Mouse (Mus musculus) embryo, embryonic 11.5 days (tissue): ENCODE data around the gene Rhot2.

Experiments
- DNase-seq: peaks from one replicate; pipeline ENCODE4 v3.0.0-alpha.2; 2012; ENCODE audit warnings: low read depth, low spot score

Gene Rhot2

DNA sequence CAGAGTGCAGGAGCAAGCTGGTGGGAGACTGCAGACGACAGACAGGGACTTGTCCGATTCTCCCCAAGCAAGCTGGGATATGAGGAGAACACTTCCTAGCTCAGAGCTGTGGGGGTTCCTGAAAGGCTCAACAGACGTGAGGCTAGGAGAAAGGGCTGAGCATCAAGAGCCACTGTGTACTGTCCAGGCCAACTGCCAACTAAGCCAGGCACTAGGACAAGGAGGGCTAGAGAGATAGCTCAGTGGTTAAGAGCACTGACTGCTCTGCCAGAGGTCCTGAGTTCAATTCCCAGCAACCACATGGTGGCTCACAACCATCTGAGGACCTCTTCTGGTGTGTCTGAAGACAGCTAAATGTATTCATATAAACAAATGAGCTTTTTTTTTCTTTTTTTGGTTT, 2.1 kb downstream of the Rhot2 start:
- no peak for DNase-seq

DNA sequence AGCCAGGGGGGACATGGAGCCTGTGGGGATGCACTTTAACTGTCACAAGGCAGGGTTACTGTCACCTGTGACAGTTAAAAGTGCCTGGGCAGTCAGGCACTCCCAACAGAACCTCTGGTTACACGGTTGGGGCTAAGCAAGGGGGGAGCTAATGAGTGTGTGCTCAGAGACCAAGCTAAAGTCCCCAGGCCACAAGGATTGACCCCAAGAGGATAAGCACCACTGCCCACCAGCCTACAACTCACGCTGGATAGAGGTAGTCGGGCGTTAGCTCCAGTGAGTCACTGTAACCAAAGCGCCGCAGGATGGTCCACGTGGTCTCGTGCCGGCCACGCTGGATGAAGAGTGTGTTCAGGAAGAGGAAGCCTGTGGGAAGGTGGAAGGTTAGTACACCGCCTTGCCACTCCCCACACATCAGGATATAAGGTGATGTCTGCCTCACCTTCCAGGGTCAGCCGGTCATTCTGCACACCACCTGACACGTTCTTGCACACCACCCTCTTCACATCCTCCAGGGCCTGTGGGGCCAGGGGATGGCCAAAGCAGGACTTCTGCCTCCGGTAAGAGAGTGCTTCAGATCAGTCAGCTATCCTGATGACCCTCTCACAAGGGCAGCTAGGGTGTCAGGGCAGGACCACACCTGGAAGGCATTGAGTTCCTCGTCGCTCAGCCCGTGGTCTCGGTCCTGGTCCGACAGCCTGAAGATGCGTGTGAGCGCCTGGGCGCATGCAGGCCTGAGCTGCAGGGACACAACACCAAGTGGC, 3.4 kb downstream of the Rhot2 start, which contains the start of gene Gm20683:
TSS of gene Gm20683 (minus strand) at position 647 of the 764 bp plus-strand sequence.
- DNase-seq = no peak

DNA sequence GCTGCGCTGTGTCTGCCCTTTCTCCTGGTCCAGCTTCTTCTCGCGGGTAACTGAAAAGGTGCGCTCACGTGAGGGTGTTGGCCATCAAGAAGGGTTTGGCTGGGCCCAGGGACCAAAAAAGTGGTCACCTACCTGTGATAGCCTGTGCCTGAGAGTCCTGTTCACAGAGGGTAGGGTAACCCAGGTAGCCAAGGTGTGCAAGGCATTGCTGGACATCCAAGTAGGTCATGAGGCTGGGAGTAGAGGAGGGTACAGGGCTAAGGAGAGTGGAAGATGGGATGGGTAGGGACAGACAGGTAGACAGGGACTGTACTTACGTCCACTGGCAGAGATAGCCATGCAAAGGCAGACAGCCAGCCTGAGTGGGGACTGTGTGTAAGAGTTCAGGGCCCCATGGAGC, 4.1 kb downstream of the Rhot2 start:
- DNase-seq = no peak

DNA sequence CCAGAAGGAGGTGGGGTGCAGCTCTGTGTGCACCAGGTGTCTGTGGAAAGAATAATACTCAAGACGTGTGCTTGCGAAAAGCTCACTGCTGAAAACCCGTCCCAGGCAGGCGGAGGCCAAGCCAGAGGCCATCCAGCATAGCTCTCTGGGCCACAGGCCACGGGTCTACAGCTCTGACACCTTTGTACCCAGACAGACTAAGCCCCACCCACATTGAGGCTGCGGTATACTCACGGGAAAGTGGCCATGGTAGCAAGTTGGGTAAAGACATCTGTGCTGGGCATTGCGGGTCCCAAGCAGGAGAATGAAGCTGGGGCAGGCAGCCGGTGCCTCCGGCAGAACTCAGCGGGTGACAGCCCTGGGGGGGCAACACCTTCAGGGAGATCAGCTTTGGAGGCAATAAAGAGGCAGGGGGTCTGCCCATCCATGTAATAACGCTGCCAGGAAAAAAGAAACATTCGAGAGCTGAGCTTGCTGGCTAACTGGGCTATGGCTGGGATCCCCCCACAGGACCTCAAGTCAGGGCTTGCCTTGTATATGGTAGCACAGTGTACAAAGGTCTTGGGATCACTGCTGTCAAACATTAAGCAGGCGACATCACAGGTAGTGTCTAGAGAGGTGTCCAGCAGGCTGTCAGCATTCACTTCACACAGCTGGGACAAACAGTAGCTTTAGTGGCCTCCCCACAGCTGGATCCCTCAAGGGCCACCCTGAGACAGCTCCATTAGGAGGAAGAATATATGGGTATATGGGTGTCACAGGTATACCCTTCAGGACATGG, 5.0 kb downstream of the Rhot2 start:
- no peak for DNase-seq

DNA sequence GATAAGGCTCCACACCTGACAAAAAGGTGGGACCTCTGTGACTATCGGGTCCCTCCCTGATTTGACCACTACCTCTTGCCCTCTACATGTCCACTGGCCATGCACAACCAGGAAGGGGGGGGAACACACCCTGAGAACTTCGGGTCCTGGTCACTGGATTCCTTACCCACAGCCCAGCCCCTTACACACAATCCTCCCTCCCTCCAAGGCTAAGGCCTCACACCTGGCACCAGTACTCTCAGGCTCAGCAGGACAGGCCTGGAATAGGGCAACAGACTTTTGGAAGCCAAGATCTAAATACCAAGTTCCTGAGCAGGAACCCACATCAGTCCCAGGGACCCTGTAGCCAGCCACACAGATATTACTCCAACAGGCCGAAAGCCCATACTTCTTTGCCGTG, 5.7 kb downstream of the Rhot2 start:
- DNase-seq = no peak

DNA sequence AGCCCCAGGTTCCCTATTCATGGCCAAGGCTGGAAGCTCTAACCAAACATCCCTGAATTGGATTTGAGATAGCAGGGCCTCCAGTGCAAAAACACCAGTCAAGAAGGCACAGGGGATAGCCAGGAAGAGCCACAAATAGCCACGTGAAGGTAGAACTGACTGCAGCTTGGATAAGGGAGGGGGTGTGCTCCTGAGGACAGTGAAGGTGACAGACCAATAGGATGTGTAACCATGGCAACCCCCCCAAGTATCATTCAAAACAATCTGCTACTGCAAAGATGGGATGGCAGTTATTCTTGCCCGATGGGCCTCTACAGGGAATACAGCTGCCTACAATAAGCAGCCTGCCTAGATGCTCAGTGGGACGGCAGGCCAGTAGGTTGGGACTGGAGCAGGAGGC, 7.1 kb downstream of the Rhot2 start:
- DNase-seq = no peak

DNA sequence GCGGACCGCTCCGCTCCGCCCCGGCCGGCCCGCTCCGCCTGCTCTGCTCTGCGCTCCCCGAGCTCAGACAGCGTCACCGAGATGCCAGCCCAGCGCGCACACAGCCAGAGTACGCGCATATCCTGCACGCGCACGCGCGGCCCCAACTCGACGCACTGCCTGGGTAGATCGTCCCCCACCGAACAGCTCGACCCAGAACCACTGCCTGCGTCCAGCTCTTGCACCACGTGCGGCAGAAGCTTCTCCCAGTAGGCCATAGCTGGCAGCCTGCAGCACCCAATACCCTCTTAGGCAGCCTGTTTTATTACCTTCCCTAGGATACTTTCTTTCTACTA, 7.6 kb downstream of the Rhot2 start, which contains the start of gene Rhbdl1:
TSS of gene Rhbdl1 (minus strand) at position 220 of the 335 bp plus-strand sequence.
- DNase-seq = no peak

DNA sequence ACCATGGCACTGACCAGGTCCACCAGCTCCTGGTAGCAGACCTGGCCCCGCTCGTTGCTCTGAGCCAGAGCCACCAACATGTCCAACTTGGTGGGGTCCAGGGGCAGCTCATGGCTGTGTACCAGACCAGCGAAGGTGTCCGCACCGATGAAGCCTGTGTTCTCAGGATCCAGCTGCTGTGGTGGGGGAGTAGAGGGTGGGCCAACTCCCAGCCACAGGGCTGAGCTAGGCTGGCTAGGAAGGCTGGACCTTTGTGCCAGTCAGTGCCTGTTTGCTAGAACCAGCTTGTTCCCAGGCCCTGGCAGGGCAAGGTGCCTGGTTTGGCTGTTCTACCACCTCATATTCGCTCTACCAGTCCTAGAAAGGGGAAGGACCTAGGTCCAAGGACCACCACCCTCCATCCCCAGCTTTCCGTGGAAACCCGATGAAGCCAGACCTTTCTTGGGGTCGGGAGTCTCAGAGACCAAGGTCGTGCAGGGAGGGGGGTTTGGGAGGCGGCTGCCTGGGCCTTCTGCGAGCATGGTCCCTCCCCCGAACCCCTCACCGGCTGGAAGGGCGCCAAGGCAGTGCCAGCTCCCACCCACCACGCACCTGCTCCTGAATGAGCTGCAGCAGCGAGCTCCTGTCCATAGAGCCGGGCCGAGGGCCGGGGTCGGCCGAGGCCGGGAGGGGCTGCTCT, 8.1 kb downstream of the Rhot2 start:
- no peak for DNase-seq

DNA sequence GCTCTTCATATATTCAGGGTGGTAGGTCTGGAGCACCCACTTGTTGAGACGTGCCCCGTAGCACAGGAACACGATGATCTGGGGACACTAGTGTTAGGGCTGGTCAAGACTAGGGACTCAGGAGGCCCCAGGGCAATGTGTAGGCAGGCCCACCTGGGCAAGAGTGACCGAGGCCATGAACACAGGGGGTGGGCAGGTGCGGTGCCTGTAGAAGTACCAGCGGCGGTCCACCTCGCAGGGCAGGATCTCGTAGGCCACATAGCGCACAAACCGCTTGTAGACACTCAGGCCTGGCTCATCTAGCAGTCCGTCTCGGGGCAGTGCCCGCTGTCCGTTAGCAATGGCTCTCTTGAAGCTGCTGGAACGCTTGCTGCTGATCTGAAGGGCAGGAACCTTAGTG, 8.8 kb downstream of the Rhot2 start:
- no peak for DNase-seq

DNA sequence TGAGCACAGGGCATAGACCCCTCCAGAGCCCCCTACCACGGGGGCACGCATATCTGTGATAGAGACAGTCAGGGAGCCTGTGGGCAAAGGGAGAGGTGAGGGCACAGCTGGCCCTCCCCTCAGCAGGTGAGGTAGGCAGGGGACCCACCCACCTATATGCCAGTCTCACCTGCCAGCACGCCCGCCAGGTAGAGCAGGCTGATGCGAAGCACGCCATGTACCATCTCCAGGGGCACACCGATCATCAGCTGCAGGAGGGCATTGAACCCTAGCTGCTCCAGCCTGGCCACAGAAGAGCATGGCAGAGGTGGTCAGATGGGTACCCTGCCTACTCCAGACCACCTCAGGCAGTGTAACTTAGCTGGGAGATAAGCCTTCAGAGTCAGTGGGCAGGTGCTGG, 9.3 kb downstream of the Rhot2 start:
- DNase-seq = no peak

DNA sequence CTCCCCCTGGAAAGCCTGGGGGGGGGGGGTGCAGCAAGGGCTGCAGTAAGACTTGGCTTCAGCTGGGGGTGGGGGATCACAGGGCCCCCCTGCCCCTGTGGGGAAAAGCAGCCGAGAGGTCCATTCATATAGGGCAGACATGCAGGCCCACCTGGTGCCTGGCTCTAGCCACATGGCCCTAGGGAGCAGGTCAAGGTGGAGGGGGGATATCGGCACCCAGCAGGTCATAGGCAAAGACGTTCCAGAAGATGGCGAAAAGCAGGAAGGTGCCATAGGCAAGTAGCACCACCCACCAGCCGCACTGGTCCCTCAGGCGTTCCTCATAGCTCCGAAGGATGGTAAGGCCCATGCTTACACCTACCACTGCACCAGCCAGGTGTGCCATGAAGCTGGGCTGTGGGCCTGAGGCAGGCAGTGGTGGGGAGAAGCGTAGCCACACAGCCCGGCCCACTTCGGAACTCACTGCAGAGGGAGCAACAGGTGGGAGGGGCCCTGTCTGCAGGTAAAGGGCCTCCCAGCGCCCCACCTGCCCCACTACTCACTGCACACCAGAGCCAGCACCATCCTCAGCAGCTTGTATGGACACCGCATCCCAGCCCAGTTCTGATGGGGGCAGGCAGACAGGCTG, 9.9 kb downstream of the Rhot2 start:
- no peak for DNase-seq

DNA sequence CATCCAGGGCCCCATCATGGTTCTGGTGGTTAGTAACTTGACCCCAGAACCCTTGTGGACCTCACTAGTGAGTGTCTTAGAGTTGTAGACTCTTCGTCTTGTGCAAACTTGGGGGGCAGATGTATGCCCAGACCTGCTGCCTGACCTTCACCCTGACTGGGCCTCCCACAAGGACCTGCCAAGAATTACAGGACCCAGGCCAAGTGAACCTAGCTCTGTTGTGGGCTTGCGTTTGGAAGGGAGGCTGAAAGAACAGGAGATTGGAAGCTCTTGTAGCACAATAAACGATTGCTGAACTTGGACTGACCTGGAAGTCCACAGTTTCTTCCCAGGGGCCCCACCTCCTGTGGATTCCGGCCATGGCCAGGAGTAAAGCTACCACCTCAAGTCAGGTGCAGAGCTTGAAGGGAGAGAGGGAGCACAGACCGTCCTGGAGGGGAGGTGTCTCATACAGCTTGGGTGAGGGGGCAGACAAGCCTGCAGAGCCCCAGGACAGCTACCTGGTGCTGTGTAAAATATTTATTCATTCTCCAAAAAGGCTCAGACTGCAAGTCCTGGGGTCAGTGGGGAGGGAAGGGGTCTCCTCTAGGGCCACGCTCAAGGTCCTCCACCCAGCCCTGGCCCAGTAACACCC, 10.6 kb downstream of the Rhot2 start:
- no peak for DNase-seq

DNA sequence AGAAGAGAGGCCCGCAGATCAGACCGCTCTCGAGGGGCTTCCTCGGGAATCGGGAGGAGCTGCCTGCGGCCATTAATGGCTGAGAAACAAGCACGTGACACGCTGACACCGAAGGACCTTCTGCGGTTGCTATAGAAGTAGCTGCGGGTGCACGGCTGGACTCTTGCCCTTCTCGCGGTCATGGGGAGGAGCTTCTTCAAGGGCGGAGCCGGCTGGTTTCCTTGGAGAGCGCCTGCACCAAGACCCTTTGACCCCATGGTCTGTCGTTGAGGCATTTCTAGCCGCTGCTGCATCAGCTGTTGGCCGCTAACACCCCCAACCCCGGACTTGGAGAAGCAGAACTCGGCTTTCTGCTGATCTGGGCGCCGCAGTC, 11.4 kb downstream of the Rhot2 start, which contains the start of gene Stub1:
TSS of gene Stub1 (minus strand) at position 114 of the 373 bp plus-strand sequence.
- peak; percentile 82 for DNase-seq

DNA sequence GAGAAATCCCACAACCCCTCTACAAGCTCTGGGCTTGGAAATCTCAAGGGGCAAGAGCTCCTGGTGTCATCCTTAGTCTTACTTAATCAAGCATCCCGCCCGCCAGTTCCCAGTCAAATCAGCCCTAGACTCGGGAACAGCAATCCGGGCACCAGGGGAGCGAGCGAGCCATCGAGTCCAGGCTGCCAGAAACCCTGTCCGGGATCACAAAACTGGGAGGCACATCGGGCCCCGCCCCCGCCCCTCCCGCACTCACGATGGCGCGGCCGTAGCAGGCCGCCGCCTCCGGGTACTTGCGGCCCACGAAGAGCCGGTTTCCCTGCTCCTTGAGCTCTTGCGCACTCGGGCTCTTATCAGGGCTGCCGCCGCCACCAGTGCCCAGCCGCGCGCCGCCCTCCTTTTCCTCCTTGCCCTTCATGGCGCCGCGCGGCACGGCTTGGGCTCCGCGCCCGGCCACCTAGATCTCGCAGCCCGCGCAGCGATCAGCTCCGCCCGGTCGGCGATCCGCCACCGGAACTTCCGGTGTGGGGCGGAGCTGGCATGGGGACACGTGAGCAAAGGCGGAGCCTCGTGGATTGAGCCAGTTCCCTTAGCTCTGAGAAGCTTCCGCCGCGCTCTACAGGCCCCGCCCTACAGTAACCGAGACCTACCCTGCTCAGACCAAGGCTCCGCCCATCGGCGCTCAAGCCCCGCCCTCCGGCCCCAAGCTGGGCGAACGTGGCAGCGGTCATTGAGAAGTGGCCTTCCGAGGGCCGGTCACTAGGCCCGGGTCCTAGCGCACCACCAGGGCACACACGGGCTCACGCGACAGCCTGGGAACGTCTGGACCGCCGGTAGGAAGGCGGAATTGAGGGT, 12.0 kb downstream of the Rhot2 start:
- DNase-seq = peak; percentile 99

DNA sequence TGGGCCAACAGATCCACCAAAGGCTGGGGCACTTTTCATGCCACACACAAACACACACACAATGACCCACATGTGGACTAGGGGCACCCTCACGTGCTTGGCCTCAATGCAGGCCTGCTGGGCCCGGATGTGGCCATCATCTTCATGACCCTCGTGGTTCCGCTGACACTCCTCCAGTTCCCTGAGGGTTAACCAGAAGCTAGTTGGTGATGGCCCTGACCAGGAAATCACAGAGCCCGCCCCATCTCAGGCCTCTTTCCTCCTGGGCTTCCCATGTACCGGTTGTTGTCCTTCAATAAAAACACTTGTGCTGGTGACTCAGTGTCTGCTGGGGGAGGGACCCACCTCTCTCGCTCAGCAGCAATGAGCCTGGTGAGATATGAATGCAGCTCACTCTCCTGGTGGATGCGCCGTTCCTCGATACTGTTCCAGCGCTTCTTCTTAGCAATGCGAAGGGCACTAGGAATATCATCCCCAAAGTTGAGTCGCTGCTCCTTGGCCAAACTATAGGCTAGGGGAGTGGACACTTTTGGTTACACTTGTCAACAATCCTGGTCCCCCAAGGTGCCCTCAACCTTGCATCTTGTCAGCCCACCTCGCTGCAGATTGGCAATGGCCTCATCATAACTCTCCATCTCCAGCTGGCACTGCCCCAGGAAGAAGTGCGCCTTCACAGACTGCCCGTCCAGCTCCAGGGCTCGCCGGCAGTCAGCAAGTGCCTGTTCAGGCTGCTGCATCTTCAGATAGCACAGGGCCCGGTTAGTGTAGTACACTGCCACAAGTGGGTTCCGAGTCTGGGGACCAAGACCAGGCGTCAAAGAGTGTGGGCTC, 13.0 kb downstream of the Rhot2 start:
- no peak for DNase-seq

DNA sequence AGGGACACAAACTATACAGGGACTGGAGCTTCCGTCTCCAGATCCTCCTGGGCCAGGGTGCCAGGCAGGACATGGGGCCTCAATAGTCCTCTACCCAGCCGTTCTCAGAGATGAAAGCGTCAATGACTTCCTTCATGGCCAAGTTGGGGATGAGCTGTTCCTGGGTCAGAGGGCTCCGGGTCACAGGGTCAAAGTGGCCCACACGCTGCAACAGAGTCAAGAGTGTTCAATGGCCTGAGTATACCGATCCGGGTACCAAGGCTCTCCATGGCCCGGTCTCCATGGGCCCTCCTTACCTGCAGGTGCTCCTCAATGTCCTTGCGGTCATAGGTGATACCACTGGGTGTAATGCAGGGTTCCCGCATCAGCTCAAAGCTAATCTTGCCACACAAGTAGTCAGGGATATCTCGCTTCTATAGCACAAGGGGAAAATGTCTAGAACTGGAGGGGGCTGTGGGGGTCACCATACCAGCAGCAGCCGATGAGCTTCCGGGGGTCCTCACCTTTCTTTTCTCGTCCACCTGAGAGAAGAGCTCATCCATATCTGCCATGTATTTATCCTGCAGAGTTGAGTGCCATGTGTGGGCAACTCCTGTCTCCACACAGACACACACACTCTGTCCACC, 13.7 kb downstream of the Rhot2 start:
- no peak for DNase-seq

DNA sequence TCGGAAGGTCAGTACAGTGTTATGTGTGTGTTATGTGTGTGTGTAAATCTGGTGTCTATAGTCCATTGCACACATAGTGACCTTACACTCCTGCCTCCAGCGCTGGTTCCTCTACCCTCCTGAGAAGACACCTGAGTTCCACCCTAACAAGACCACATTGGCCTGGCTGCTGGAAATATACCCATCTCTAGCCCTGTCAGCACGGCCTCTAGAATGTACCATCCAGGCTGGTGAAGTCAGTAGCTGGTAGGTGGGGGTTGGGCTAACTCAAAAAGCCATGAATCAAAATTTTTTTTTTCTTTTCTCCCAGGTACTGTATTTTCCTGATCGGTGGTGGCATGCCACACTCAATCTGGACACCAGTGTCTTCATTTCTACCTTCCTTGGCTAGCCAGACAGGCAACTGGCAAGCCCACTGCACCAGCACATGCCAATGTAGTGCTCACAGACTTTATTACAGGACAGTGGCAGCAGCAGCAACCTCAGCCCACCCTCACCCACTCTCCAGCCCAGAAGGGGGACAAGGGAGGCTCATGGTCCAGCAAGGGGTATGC, 14.4 kb downstream of the Rhot2 start:
- DNase-seq = no peak

DNA sequence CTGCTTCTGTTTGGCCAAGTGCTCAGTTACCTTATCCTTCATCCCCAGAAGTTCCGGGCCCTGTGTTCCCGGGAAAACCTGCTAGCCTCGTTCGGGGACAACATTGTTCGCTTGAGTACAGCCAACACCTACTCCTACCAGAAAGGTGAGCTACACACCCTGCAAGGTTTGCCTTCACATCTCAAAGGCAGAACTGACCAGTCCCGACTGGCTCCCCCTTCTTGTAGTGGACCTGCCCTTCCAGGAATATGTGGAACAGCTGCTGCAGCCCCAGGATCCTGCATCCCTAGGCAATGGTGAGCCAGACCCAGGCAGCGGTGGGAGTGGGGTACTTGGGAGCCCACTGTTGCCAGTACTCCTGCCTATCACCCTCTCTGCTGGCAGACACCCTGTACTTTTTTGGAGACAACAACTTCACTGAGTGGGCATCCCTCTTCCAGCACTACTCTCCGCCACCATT, 15.1 kb downstream of the Rhot2 start:
- no peak for DNase-seq
